Mouse (Mus musculus): ENCODE results near the gene Cox19. TPM values are rescaled to one million over a fixed set of nuclear protein-coding genes. Genes with fewer than 3 reads are reported as not detected.
A peak's percentile ranks its signal among the peaks of the same experiment; 100 is the strongest.
"Not testable (repeated sequence)": the region's sequence is repeated elsewhere in the genome, so short reads cannot be mapped to it uniquely, and the experiment has no call there.

Cox19 gene
- 68.3 and 74.0 TPM in 2 replicates for total RNA-seq (2021)
- long read RNA-seq, experiment 1, transcript Cox19-201 (3 exons, 2,461 nt) = major isoform, 31 of 40 reads
- long read RNA-seq, experiment 1, partial matches to known transcripts = 3 of 40 reads
- long read RNA-seq, experiment 1, other reads (novel, unspliced or antisense) = 5 of 40 reads
- long read RNA-seq, experiment 2, transcript Cox19-201 (3 exons, 2,461 nt) = major isoform, 50 of 65 reads
- long read RNA-seq, experiment 2, partial matches to known transcripts = 0 of 65 reads
- long read RNA-seq, experiment 2, other reads (novel, unspliced or antisense) = 14 of 65 reads

GRCm38 (mm10) chr5:139351134-139351533 is at the start of gene Cox19:
Gene Cox19 (minus strand): TSS chr5:139351418.
- DNase-seq = no peak

GRCm38 (mm10) chr5:139399991-139400390 is 48.8 kb upstream of the Cox19 start:
- DNase-seq = no peak

GRCm38 (mm10) chr5:139398786-139399185 is 47.6 kb upstream of the Cox19 start:
- no peak for DNase-seq

- DNase-seq = peak; percentile 97
These were observed 46.9 kb upstream of the Cox19 start for GRCm38 (mm10) chr5:139397959-139398753.

GRCm38 (mm10) chr5:139397359-139397916 is 46.2 kb upstream of the Cox19 start:
- DNase-seq = no peak

- DNase-seq = no peak
These were observed 44.3 kb upstream of the Cox19 start for GRCm38 (mm10) chr5:139395528-139395927.

- no peak for DNase-seq
These were observed 43.2 kb upstream of the Cox19 start for GRCm38 (mm10) chr5:139394399-139394798.

- no peak for DNase-seq
These were observed 42.0 kb upstream of the Cox19 start for GRCm38 (mm10) chr5:139393197-139393588.

- no peak for DNase-seq
These were observed 41.3 kb upstream of the Cox19 start for GRCm38 (mm10) chr5:139392219-139393196.

GRCm38 (mm10) chr5:139391309-139391990 is 40.2 kb upstream of the Cox19 start:
- no peak for DNase-seq

- DNase-seq = not testable (repeated sequence)
These were observed 39.3 kb upstream of the Cox19 start for GRCm38 (mm10) chr5:139390324-139391119.

- DNase-seq = peak; percentile 83
These were observed 38.5 kb upstream of the Cox19 start for GRCm38 (mm10) chr5:139389676-139390061.

- DNase-seq = no peak
These were observed 37.8 kb upstream of the Cox19 start for GRCm38 (mm10) chr5:139388694-139389675.

GRCm38 (mm10) chr5:139388195-139388570 is 37.0 kb upstream of the Cox19 start:
- DNase-seq = no peak

GRCm38 (mm10) chr5:139387329-139388194 is 36.3 kb upstream of the Cox19 start:
- DNase-seq = peak; percentile 64

- no peak for DNase-seq
These were observed 34.8 kb upstream of the Cox19 start for GRCm38 (mm10) chr5:139386047-139386446.

- peak; percentile 78 for DNase-seq
These were observed 33.3 kb upstream of the Cox19 start for GRCm38 (mm10) chr5:139384531-139384930.

GRCm38 (mm10) chr5:139383234-139383633 is 32.0 kb upstream of the Cox19 start:
- no peak for DNase-seq
